Mouse (Mus musculus) hindbrain, embryonic 10.5 days (tissue): ENCODE data around the gene Ambra1. TPM values are rescaled to one million over a fixed set of nuclear protein-coding genes. Genes with fewer than 3 reads are reported as not detected.
"Not testable (repeated sequence)": the region's sequence is repeated elsewhere in the genome, so short reads cannot be mapped to it uniquely, and the experiment has no call there.

Experiments
- DNase-seq: peaks from one replicate; pipeline ENCODE4 v3.0.0-alpha.2; 2017; ENCODE audit warnings: low spot score
- H3K27ac ChIP-seq: fragments of 300-500 bp; sonication (generic); 2 replicates; pipeline ENCODE4 v1.5.1; 2016; ENCODE audit warnings: mild to moderate bottlenecking, moderate library complexity
- H3K27me3 ChIP-seq: fragments of 300-500 bp; sonication (generic); 2 replicates; pipeline ENCODE4 v1.6.1; 2016; ENCODE audit warnings: mild to moderate bottlenecking; ENCODE audit not compliant: poor library complexity, insufficient read depth, severe bottlenecking
- H3K36me3 ChIP-seq: fragments of 300-500 bp; sonication (generic); 2 replicates; pipeline ENCODE4 v1.6.1; 2016; ENCODE audit warnings: mild to moderate bottlenecking, moderate library complexity
- H3K4me1 ChIP-seq: fragments of 300-500 bp; sonication (generic); replicated peaks from 2 replicates; pipeline ENCODE4 v1.6.1; 2016; ENCODE audit warnings: mild to moderate bottlenecking
- H3K4me3 ChIP-seq: fragments of 300-500 bp; sonication (generic); 2 replicates; pipeline ENCODE4 v1.5.1; 2016; ENCODE audit warnings: mild to moderate bottlenecking, moderate library complexity
- H3K9me3 ChIP-seq: fragments of 300-500 bp; sonication (generic); 2 replicates; pipeline ENCODE4 v1.6.1; 2016; ENCODE audit warnings: mild to moderate bottlenecking, moderate library complexity
- whole genome bisulfite sequencing: fragments of 180-500 bp; shearing (Covaris S2); methylation state at CpG from one replicate; pipeline ENCODE4 v1.1.7; 2016; 5-methylcytosine and 5-hydroxymethylcytosine counted together
- polyA plus RNA-seq: library from polyadenylated mRNA; unstranded; fragments of >200 nt; fragmentation: Nextera tagmentation; extraction: Ambion mirVana; gene quantifications from 2 replicates; pipeline ENCODE4 v1.2.1, GENCODE M21; 2016

Gene Ambra1
- polyA plus RNA-seq, 1 experiment from 2014 or later, result 25.7 TPM

DNA sequence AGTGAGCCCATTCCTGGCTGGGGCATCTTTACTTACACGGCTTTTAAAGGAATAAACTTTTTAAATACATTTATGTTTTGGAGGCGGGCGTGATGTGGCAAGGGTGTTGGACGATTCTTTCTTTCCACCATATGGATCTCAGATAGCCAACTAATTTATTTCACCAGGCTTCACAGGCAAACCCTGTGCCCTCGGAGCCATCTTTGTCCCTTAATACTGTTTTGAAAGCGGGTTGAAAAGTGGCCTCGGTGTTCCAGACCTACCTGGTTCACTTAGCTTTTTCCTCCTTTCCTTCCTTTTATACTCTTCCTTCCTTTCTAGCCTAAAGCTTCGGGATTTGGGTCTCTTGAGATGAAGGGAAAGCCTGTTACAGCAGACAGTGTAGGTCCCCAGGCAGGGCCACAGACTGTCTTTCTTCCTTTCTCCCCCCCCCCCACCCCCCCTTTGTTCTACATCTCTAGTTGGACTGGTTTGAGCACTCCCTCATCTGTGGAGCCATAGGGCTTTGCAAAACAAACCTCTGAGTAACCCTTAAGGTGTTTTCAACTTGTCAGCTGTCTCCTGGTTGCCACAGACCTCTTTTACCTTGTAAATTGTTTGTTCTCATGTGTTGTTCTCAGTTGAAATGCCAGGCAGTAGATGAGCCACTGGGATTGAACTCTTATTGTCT, 18.5 kb upstream of the Ambra1 start:
- DNase-seq, result peak; percentile 4

DNA sequence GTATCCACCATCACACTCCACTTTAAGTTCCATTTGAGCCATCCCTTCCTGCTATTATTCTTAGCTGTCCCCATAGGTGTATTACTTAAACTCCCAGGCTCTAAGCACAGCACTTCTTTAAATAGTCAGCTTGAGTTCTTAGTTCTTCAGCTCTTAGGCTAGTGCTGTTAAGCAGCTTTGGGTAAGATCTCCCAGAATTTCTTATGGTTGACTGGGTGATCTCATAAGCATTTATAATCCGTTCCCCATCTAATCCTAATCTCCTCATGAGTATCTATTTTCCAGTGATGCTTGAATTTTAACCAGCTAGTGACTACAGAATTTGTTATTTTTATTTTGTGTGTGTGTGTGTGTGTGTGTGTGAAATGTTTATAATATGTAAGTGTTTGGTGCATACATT, 15.0 kb upstream of the Ambra1 start:
- WGBS, result 90% methylated on average over 1 of the region's 1 CpGs
- H3K4me3 ChIP-seq, result no peak overlapping the region
- H3K9me3 ChIP-seq, result no peaks in the 10 kb centered on the region

More for the DNA sequence above, 18.5 kb upstream of the Ambra1 start:
- Histone ChIP-seq H3K9me3 (no peaks in the 10 kb centered on the region), H3K27me3 (no peaks in the 10 kb centered on the region), H3K36me3 (peaks cover 12% of the 10 kb centered on the region), H3K27ac (peak overlapping the region; percentile 96), H3K4me1 (peaks cover 22% of the 10 kb centered on the region), H3K4me3 (peak overlapping the region; percentile 91)
- 5% methylated on average over 8 of the region's 8 CpGs for WGBS

DNA sequence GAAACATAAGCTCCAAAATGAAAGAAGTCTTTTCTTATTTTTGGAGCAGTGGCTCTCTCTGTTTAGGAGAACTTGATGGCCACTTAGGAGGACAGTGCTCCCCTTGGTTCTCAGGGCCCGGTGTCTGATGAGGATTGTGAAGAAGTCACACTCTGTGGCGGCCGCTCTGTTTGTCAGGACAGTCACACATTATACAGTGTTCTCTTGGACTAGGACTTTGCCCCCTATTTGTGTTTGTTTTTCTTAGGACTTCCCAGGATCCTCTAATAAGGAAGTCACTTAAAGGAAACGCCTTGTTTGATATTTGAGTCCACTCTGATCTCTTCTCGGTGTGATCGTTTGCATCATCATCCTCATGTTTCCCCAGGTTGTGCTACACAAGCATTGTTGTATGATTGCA, 11.7 kb upstream of the Ambra1 start:
- no peaks in the 10 kb centered on the region for H3K27me3 ChIP-seq
- 85% methylated on average over 6 of the region's 6 CpGs for WGBS
- no peak for DNase-seq

More for the DNA sequence above, 15.0 kb upstream of the Ambra1 start:
- Histone ChIP-seq H3K36me3 (peaks cover 24% of the 10 kb centered on the region), H3K27ac (no peak overlapping the region), H3K27me3 (no peaks in the 10 kb centered on the region), H3K4me1 (peaks cover 15% of the 10 kb centered on the region)
- DNase-seq, result no peak

DNA sequence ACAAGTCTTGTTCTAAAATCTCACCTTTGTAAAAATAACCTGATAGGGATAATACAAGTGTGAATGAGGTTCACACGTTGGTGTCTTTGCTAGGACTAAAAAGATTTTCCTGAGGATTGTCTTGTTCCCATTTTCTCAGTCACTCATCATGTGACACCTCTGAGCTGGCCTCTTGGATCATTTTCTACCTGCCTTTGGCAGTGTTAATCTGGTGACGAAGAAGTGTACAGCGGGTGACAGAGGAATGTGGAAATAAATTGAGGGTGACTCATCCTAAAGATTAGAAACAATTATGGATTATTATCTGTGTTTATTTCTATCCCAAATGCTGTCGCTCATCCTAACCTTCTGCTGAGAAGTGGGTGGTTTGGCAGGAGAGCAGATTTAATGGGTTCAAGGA, 6.6 kb upstream of the Ambra1 start:
- no peak overlapping the region for H3K4me3 ChIP-seq
- peaks cover 23% of the 10 kb centered on the region for H3K36me3 ChIP-seq
- WGBS, result 80% methylated on average over 4 of the region's 4 CpGs
- no peaks in the 10 kb centered on the region for H3K27me3 ChIP-seq
- no peak overlapping the region for H3K27ac ChIP-seq
- H3K9me3 ChIP-seq, result no peaks in the 10 kb centered on the region
- no peak for DNase-seq
- no peaks in the 10 kb centered on the region for H3K4me1 ChIP-seq

More for the DNA sequence above, 11.7 kb upstream of the Ambra1 start:
- H3K4me1 ChIP-seq, result no peaks in the 10 kb centered on the region
- no peak overlapping the region for H3K27ac ChIP-seq
- no peak overlapping the region for H3K4me3 ChIP-seq
- H3K36me3 ChIP-seq, result peaks cover 39% of the 10 kb centered on the region
- H3K9me3 ChIP-seq, result no peaks in the 10 kb centered on the region

DNA sequence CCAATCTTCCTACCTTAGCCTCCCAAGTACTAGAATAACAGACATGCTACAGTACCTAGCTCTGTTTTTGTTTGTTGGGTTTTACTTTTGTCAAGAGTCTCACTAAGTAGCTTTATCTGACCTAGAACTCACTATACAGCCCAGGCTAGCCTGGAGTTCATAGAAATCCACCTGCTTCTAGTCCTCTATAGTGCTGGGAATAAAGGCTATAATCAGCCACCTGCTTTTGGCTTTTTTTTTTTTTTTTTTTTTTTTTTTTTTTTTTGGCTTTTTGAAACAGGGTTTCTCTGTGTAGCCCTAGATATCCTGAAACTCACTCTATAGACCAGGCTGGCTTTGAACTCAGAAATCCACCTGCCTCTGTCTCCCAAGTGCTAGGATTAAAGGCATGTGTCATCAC, 6.0 kb upstream of the Ambra1 start:
- DNase-seq, result no peak
- Histone ChIP-seq H3K27ac (no peak overlapping the region), H3K9me3 (no peaks in the 10 kb centered on the region), H3K4me1 (no peaks in the 10 kb centered on the region), H3K27me3 (no peaks in the 10 kb centered on the region), H3K36me3 (peaks cover 20% of the 10 kb centered on the region), H3K4me3 (no peak overlapping the region)

DNA sequence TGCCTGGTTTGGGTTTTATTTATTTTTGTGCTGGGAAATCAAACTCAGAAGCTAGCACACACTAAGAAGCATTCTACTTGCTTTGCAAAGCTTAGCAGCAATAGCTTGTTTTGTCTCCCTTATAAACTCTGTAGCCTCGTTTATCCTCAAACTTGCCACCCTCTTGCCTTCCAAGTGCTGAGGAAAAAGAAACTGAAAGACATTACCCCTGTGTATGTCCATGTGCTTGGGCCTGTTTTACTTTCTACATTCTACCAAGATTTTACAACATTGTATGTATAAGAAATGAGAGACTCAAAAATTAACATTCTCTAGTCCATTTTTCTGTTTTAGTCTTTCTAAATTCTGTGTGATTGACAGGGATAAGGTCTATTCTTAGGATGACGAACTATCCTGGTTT, 5.2 kb upstream of the Ambra1 start:
- no peaks in the 10 kb centered on the region for H3K9me3 ChIP-seq
- H3K27me3 ChIP-seq, result no peaks in the 10 kb centered on the region
- H3K4me3 ChIP-seq, result no peak overlapping the region
- 65% methylated on average over 2 of the region's 2 CpGs for WGBS
- DNase-seq, result no peak
- H3K4me1 ChIP-seq, result no peaks in the 10 kb centered on the region
- peaks cover 17% of the 10 kb centered on the region for H3K36me3 ChIP-seq
- H3K27ac ChIP-seq, result no peak overlapping the region

DNA sequence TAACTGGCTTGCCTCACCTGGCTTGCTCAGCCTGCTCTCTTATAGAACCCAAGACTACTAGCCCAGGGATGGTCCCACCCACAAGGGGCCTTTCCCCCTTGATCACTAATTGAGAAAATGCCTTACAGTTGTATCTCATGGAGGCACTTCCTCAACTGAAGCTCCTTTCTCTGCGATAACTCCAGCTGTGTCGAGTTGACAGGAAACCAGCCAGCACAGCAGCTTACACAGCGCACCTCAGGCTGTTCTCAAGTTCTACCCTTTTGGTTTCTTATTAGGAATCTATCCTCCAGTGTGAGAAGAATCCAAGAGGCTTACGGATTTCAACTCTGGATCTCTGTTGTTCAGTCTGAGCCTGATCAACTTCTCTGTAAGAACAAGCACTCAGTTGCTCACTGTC, 4.5 kb upstream of the Ambra1 start:
- WGBS, result 53% methylated on average over 4 of the region's 4 CpGs
- not testable (repeated sequence) for H3K27ac ChIP-seq, H3K4me3 ChIP-seq, H3K9me3 ChIP-seq, DNase-seq, H3K36me3 ChIP-seq, H3K27me3 ChIP-seq, H3K4me1 ChIP-seq

DNA sequence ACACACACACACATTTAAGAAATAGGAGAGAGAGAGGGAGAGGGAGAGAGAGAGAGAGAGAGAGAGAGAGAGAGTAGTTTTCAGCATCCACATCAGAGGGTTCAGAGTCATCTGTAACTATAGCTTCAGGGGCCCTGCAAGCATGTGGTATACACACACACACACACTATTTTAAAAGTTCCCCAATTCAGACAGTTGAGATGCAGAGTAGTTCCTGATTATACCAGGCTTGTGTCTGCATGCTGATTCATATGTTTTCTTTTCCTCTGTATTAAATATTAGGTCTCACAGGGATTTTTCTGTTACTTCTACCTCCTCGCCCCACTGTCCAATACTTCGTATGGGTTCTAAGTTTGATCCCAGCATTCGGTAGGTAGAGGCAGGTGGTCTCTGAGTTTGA, 2.9 kb upstream of the Ambra1 start:
- no peak overlapping the region for H3K4me3 ChIP-seq

DNA sequence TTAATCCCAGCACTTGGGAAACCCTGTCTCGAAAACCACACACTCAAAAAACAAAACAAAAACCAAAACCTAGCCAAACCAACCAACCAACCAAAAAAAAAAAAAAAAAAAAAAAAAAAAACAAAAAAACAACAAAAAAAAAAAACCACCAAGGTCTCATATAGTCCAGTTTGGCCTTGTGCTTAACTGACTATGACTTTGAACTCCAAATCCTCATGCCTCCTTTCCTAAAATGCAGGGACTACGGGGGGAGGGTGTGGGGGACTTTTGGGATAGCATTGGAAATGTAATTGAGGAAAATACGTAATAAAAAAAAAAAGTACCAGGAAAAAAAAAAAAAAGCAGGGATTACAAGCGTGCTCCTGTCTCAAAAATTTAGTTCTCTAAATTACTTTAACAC, 363 bp upstream of the Ambra1 start:
- Histone ChIP-seq H3K9me3 (no peaks in the 10 kb centered on the region), H3K4me3 (peak overlapping the region; percentile 99), H3K36me3 (peaks cover 11% of the 10 kb centered on the region), H3K27me3 (no peaks in the 10 kb centered on the region), H3K4me1 (peaks cover 4% of the 10 kb centered on the region; the same call in 1 of the 2 replicates), H3K27ac (peak overlapping the region; percentile 93)
- 24% methylated on average over 4 of the region's 4 CpGs for WGBS
- no peak for DNase-seq

More for the DNA sequence above, 2.9 kb upstream of the Ambra1 start:
- Histone ChIP-seq H3K4me1 (peaks cover 4% of the 10 kb centered on the region; the same call in 1 of the 2 replicates), H3K9me3 (no peaks in the 10 kb centered on the region), H3K36me3 (no peaks in the 10 kb centered on the region), H3K27ac (no peak overlapping the region), H3K27me3 (no peaks in the 10 kb centered on the region)
- WGBS, result 89% methylated on average over 3 of the region's 3 CpGs
- no peak for DNase-seq

DNA sequence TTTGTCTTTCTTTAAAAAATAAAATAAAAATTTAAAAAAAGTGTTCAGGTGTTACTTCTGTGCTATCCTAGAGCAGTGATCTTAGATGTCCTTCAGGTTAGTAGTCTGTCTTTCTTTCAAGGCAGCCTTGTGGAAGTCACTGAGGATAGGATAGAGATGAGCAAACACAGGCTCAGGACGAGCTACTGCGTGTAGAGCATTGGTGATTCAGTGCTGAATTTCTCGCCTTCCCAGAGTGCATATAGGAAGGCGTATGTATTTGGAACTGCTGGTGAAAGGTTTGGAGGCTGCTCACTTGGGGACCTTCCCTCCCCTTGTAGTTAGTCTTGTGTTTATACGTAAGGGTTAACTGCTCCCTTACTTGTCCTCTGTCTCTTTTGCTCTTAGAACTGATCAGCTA, 5.3 kb downstream of the Ambra1 start:
- Histone ChIP-seq H3K9me3 (no peaks in the 10 kb centered on the region), H3K4me1 (peaks cover 4% of the 10 kb centered on the region; the same call in 1 of the 2 replicates), H3K27me3 (no peaks in the 10 kb centered on the region), H3K36me3 (peaks cover 17% of the 10 kb centered on the region), H3K27ac (no peak overlapping the region), H3K4me3 (no peak overlapping the region)
- DNase-seq, result no peak
- 92% methylated on average over 5 of the region's 5 CpGs for WGBS

DNA sequence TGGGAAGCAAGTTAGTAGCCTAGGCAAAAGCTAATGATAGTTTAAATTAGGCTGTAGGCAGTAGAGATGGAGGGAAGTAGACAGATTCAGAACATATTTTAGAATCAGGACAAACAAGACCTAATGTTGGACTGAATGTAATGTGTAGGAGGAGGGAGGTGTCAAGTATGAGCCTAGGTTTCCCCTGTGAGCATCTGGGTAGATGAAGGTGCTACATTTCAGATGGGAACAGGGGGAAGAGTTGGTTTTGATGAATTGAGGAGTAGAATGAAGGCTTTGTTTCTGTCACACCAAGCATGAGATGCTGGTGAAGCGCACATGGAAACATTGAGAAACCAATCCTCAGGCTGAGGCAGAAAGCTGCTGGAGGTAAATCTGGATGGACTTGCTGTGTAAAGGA, 9.7 kb downstream of the Ambra1 start:
- DNase-seq, result no peak
- Histone ChIP-seq H3K4me1 (no peaks in the 10 kb centered on the region), H3K36me3 (peaks cover 17% of the 10 kb centered on the region; the same call in 1 of the 2 replicates), H3K27me3 (no peaks in the 10 kb centered on the region), H3K9me3 (no peaks in the 10 kb centered on the region), H3K27ac (no peak overlapping the region), H3K4me3 (no peak overlapping the region)
- 89% methylated on average over 1 of the region's 1 CpGs for WGBS

DNA sequence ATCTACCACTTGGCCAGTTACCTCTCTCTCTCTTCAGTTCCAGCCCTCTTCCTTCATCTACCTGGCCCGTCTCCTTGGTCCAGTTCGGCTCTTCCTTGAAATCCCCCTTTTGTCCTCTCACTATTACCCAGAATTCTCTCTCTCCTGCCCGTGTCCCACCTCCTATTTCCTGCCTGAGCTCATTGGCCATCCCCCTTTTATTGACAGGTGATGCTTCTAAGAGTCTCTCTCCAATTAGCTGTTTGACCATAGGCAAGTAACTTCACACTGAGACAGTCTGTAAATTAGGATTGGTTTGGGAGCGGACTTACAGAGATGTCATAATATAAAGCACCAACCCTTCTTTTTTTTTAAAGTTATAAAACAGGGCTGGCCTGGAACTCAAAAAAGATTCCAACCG, 14.8 kb downstream of the Ambra1 start:
- Histone ChIP-seq H3K9me3 (no peaks in the 10 kb centered on the region), H3K27me3 (no peaks in the 10 kb centered on the region), H3K27ac (no peak overlapping the region), H3K4me3 (no peak overlapping the region), H3K4me1 (no peaks in the 10 kb centered on the region), H3K36me3 (peaks cover 11% of the 10 kb centered on the region; the same call in 1 of the 2 replicates)
- DNase-seq, result no peak
- 88% methylated on average over 5 of the region's 5 CpGs for WGBS

DNA sequence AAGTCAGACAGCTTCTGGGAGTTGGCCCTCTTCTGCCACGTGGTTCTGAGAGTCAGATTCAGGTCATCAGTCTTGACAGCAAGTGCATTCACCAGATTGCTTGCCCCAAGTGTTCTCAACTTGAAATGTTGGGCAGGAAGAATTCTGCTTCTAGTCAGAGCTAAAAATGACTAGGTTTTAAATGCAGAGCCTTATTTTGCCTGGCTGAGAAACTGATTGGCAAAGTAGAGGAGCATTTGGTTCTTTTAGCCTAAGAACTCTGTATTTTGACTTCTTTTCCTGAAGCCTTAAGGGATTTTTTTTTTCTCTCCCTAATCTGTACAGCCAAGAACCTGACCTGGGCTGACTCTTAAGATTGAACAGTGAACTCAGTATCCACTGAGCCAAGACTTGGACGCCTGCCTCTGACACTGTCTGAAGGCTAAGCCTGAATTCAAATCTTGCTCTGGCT, 19.9 kb downstream of the Ambra1 start:
- no peaks in the 10 kb centered on the region for H3K4me1 ChIP-seq
- WGBS, result 80% methylated on average over 2 of the region's 2 CpGs
- H3K9me3 ChIP-seq, result no peaks in the 10 kb centered on the region
- H3K27ac ChIP-seq, result no peak overlapping the region
- DNase-seq, result no peak
- no peak overlapping the region for H3K4me3 ChIP-seq
- no peaks in the 10 kb centered on the region; the same call in 1 of the 2 replicates for H3K36me3 ChIP-seq
- no peaks in the 10 kb centered on the region for H3K27me3 ChIP-seq
